Mouse (Mus musculus) telencephalon, adult 2 months (tissue): Measurements from ENCODE around the gene Ap3m1.

Experiments
- DNase-seq: peaks from one replicate; pipeline ENCODE4 v3.0.0-alpha.2; 2011; ENCODE audit warnings: low read depth, low spot score

The Ap3m1 gene

DNA sequence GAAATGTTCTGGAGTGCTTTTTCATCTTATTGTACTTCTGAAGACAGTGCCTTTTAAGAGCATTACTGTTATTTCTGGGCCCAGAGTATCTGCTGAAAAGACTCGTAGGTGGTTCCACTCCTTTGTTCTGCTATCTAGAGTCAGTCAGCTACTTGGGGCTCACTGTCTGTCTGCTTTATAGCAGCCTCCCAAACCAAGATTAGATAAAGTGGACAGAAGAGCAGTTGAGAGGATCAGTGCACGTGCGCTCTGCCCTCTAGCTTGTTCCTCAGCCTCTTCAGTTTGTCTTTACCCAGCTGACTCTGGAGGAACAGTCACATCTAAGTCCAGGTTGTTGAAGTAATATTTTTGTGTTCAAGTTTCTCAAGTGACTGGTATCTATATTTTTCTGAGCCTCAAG is 21.7 kb upstream of the Ap3m1 start:
- DNase-seq = no peak

DNA sequence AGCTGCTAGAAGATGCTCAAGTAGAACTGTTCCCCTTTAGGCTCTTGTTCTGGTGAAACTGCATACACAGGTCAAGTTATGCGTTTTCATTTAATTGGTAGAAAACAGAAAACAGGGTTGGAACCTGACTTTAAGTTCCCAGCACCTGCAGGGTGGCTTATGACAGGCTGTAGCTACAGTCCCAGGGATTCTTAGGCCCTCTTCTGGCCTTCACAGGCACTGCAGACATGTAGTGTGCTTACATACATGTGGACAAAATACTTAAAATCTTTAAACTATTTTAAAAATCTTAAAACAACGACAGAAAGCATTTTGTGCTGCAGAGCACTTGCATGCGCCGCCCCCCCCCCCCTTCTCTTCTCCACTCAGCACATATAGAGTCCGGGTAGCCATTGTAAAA is 17.3 kb upstream of the Ap3m1 start:
- DNase-seq = no peak

DNA sequence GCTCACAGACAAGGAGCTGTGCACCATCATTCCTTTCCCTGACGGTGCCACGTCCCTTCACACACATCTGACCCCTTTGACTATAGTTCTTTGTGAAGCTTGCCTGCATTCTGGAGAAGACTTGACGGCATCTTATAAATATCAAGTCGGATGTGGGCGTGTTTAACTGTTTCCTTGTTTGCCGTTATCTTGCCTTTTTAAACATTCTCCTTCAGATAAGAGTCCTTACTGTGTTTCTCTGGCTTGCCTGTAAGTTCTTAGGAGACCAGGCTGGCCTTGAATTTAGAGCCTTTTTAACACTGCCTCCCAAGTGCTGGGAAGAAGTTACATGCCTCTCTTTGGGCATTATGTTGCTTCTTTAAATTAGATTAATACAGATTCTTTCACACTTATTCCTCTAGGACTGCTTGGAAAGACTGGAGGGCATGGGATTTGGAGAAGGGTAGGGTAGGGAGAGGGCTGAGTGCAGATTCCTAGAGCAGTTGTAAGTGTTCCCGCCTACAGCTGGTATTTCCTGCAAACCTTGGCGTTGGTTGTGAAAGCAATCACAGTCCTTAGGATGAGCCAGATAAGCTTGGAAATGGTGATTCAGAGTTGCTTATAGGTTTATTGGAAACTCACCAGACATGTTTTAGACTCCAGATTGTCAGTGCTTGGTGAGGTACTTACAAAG is 13.3 kb upstream of the Ap3m1 start:
- no peak for DNase-seq

DNA sequence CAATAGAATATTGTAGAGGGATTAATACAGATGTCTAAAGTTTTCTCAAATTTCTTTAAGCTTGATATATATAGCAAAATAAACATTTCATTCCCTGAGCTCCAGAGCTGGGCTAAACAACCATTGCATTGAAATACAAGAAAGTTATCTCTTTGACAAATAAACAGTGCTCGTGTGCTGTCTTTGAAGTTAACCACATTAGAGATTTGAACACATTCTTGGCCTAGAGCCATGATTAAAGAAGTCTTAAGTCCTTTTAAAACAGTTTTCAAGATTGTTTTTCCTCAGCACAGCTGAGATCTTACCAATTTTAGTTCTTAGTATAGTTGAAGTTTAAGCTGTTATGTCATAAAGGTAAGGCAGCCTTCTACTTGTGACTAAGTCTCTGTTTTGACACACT is 12.0 kb upstream of the Ap3m1 start:
- no peak for DNase-seq

DNA sequence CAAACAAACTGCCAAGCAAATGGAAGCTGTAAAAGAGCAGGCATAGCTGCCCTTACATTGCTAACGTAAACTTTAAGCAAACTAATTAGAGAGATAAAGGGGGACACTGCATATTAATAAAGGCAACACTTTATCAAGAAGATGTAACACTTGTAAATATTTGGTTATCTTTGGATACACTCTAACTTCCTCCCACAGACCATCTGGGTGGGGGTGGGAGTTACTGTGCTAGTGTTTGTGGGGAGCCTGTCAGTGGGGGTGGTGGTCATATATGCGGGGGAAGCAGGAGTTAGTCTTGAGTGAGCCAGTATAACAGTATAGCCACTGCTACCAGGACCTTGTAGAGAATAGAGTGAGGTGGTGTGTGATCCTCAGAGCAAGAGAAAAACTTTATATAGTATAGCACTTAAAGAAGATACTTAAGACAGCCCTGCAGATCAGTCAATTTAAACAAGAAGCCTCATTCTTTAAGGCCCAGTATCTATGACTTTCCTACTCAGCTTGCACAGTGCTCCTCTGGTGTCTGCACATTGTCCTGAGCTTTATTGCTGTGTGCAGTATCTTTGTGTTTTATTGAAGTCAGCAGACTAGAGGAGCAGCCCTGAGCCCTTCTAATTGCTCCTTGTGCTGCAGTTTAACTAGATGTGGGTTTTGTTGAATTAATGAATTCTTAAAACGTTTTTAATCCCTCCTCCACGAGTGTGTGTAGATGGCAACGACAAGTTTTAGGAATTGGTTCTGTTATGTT is 10.6 kb upstream of the Ap3m1 start:
- no peak for DNase-seq

DNA sequence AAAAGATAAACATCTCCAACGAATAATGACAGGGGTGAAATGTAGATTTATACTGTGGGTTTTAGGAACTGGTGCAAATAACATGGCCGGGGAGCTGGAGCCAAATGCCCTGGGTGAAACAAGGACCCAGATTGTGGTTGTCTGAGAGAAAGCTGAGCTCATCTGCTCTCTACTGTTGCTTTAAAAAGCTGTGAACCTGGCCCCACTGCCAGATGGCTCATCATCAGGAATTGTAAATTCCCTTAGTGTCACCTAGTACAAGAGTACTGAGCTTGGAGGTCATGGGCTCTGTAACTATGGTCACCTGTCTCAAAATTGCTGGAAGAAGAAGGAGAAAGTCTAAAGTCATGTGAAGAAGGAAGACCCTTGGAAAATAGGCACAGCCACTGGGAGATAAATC is 6.7 kb upstream of the Ap3m1 start:
- no peak for DNase-seq

DNA sequence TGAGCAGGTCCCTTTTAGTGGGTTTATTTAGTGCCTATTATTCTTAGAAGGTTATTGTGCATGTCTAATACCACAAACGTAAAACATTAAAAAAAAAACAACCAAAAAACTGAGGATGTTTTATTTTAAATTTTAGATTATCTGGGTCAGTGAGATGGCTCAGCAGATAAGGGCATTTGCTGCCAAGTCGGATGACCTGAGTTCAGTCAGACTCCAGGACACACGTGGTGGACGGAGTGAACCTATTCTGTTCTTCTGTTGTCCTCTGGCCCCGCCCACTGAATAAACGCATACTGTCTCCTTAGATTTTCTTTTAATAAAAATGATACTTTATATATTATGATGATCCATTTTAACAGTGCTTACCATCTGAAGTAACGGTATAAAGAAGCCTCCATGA is 1.3 kb upstream of the Ap3m1 start:
- DNase-seq = no peak

DNA sequence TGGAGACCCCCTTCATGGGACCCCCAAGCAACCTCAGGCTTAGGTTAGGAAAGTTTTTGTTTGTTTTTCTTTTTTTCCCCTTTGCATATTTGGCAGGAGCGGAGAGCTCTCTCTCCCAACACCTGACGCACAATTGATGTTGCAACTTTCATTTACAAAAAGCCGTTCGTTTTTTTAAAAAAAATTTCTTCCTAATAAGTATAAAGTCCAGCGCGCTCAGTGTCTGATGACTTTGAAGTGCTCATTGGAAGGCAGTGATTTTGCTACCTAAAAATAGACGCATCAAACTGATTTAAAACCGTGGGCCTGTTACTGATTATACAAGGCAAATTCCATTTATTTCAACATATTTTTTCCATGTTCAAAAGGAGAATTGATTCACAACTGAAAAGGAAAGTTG is 843 bp upstream of the Ap3m1 start:
- DNase-seq = no peak

DNA sequence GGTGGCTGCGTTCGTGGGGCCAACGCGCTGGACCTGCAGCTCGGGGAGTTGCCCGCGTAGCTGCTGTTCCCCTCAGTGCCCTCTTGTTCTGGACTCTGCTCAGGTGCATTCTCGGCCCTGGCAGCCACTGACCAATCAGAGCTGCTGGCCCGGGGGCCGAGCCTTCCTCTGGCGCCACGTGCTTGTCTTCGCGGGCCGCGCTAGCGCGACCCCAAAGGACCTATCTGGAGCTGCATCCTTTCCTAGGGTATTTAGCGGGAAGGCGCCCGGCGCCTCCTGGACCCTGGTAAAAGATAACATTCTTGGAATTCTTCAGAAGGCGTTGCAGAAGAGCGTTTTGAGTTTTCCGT is 448 bp upstream of the Ap3m1 start:
- DNase-seq = no peak

DNA sequence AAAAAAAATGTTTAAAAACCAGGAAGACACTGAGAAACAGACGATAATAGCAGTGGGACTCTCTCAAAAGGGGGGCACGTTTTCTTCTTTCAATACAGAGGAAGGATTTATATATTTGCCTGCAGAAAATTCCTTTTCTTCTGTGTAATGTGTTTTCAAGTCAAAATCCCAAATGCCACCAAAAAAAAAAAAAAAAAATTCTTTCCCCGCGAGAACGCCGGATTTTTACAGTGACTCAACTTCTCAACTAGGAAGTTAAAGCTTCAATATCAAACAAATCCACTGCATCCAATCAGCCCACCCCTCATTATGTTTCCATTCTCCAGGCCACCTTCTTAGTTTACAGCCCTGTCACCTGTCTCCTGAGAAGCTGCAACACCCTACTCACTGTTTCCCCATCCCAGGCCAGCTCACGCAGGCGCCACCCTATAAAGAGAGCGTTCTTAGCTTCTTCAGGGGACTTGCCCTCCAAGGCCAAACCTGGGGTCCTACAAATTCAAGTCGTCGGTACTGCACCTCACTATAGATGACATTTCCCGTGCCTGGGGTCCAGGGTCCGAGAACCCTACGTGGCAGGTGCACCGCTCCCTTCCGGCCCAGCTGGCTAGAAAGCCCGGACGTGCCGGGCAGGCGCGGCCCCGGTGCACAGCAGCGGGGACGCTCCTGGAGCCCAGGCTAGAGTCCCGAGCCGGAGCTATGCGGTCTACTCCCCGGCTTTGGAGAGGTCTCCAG is 762 bp downstream of the Ap3m1 start:
- no peak for DNase-seq

DNA sequence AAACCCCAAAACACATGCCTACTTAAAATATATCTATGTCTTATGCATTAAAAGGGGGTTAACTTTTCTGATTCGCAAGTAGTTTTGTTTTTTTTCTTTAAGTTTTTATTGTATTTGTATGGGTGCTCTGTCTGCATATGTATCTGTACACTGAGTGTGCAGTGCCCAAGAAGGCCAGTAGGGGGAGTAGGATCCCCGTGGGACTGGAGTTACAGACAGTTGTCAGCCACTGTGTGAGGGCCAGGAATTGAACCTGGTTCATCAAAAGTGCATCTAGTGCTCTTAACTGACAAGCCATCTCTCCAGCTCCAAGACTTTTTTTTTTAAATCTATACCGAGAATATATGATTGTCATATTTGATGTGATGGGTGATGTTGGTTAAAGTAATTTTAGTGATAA is 1.6 kb downstream of the Ap3m1 start:
- DNase-seq = no peak

DNA sequence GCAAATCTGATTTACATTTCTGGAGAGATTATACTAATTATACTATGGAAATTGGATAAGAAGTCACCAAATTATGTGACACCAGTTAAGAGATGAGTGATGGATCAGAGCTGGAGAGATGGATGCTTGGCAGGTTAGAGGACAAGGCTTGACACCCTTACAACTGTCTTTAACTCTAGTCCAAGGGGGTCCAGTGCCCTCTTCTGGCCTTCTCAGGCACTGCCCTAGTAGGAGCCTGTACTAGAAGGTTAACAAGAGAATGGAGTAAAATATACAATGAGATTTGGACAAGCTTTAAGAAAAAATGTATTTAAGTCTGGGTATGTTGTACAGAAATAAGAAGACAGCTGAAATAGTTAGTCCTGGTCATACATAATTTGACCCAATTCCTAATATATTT is 3.4 kb downstream of the Ap3m1 start:
- no peak for DNase-seq

DNA sequence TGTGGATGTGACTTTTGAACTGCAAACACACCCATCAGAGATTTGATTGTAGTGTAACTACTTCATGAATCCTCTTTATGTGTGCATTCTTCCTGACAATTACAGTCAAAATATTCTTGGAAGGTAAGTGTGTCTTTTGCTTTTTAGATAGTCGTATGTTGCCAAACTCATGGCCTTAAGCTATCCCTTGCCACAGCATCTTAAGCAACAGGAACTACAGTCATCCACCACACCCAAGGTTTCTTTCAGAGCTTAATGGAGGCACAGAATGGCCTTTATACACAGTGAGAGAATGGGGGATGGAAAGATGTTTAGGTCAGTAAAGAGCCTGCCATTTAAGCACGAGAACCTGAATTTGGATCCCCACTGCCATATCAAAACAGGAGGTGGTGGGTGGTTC is 4.5 kb downstream of the Ap3m1 start:
- no peak for DNase-seq

DNA sequence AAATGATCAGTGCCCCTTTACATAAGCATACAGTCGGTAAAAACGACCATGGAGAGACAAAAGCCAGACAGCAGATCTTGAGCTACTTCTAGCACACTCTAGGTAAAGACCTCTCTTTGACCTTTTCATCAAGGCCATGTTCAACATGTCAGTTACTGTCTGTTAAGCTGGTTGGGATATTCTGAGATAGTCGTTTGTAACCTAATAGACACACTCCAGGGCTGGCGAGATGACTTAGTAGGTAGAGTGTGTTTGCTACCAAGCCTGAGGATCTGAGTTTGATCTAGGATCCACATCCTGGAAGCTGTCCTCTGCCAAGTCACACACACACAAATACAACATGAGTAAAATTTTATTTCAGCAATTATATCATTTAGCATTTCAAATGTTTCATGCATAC is 12.7 kb downstream of the Ap3m1 start:
- no peak for DNase-seq

DNA sequence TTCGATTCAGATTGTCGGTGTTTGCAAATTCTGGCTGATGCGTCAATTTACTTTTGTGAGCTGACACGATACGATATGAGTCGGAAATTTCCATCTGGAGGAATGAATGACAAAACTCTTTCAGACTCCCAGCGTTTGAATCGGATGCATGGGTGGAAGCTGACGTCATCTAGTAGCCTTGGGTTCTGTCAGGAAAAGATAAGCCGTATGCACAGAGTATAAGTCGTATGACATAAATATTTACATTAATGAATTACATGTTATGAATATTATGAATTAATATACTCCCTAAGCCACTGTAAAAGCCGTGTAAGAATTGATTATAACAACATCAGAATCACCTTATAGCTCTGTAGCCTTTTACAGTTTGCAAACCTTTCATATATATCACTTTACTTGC is 13.2 kb downstream of the Ap3m1 start:
- no peak for DNase-seq

DNA sequence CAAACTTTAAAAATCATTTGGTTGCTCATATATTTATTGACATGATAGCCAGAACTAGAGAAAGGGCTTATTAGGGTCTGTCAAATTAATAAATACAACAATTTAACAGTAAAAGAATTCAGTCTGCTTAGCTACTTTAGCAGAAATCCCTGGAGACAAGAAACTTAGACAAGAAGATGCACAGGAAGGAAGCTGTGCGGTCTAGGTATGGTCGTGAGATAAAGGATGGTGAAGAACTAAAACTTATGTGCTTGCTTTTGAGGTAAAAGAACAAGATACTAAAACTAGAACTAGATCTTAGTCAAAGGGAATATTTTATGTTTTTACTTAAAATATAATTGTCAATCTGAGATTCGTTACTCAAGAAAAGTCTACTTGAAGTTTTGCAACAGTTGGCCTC is 17.5 kb downstream of the Ap3m1 start:
- DNase-seq = no peak

DNA sequence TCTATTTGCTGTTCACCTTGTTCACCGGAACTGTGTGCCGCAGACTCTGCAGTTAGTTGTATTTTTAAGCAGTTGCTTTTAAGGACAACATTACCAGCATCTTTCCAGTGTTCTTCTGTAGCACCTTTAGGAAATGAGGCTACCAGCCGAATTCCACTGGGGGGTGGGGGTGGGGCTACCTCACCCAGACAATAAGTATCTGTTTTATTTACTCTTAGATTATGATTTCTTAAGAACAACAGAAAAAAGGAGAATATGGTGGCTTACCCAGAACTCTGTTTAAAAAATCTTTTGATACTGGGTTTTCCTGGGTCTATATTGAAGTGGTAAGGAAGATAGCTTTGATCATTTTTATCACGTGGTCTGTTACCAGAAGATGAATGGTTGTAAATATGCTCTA is 18.0 kb downstream of the Ap3m1 start:
- no peak for DNase-seq

DNA sequence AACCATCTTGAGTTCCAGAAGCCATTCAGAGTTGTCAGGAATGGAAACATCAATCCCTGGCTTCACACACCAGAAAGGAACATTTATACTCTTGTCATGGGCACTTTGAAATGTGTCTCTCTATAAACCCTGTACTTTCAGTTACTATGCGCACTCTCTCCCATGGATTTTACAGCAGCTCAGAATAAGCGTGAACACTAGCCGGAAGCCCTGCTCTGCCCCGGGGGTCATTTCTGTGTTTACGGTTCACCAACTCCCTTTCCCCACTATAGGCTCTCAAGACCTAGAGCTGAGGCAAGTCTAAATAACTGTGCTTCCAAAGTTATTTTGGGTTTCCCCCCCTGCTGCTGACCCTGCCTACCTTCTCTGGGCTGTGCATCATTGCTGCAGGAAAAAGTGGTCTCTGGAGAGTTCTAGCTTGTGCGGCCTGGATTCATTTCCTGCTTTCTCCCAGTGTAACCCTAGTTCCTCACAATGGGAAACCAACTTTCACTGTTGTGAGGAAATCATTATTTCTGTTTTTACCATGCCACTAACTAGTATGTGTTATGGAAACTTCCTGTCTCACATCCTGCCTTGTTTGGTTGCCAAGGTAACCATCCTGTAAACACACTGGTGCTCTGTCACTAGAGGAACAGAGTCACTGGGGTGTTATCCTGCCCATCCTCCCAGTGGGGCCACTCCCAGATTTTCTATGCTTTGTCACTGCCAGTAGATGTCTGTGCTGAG is 20.4 kb downstream of the Ap3m1 start:
- DNase-seq = no peak

DNA sequence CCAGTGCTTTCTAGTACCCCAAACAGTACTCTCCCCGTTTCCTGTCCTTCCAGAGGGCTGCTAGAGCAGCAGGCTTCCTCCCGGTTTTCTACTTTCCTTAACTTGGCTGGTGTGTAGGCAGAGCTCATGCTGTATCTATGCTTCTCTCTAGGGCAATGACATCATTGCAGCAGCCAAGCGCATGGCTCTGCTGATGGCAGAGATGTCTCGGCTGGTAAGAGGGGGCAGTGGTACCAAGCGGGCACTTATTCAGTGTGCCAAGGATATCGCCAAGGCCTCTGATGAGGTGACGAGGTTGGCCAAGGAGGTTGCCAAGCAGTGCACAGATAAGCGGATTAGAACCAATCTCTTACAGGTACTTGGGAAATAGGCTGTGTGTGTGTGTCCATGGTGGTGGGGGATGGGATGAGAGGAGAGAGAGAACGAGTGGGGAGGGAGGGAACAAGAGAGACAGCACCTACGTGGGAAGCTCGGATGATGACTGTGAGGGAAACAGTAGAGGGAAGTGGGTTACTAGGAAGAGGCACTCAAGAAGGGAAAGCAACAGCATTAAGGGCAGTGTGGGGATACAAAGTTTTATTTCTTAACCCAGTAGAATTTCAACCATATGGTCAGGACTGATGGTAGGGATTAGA is 23.2 kb downstream of the Ap3m1 start:
- no peak for DNase-seq

DNA sequence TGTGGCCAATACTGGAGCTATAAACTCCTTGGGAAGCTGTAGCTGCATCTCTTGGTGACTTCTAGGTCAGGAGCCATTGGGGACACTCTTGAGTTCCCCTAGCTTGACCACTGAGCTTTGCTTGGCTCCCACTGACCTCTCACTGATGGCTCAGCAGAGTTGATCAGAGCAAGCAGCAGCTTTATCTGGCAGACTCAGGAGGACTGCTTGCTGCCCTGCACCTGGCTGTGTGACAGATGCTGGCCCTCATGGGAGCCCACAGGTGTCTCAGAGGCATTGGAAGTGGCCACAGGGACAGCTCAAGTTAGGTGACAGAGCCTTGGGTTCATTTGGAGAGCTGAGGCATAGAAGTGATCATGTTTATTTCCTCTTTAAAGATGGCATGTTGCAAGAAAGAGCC is 24.8 kb downstream of the Ap3m1 start:
- DNase-seq = no peak

DNA sequence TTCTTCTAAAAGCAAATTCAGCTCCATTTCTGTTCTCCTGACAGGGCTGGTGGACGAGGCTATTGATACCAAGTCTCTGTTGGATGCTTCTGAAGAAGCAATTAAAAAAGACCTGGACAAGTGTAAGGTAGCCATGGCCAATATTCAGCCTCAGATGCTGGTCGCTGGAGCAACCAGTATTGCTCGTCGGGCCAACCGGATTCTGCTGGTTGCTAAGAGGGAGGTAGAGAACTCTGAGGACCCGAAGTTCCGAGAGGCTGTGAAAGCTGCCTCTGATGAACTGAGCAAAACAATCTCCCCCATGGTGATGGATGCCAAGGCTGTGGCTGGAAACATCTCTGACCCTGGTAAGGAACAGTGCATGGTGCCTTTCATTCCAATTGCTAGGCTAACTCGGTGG is 31.9 kb downstream of the Ap3m1 start:
- no peak for DNase-seq

DNA sequence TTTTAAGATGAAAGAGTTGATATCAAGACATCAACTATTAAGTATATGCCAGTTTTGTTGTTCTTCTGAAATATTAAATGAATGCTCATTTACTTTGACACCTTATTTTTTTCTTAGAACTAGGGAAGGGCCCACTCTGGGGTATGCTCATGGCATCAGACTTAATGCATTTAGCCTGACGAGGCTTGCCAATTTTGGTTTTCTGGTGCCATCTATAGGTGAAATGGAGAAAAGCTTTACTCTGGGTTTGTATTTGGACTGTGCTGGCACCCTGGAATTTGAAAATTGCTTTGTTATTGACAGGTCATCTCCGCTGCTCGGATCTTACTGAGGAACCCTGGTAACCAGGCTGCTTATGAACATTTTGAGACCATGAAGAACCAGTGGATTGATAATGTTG is 33.3 kb downstream of the Ap3m1 start:
- DNase-seq = no peak
